Mouse (Mus musculus) urinary bladder, postnatal 0 days (tissue): Measurements from ENCODE around the gene Ppp1r3a. TPM values are rescaled to one million over a fixed set of nuclear protein-coding genes. Genes with fewer than 3 reads are reported as not detected.

ENCODE experiments used
- polyA plus RNA-seq: library from polyadenylated mRNA; unstranded; fragments of >200 nt; fragmentation: Nextera tagmentation; extraction: Ambion mirVana; gene quantifications from 2 replicates; pipeline ENCODE4 v1.2.1, GENCODE M21; 2015

Ppp1r3a gene
- polyA plus RNA-seq = 0.02 and 0.06 TPM in 2 replicates

DNA sequence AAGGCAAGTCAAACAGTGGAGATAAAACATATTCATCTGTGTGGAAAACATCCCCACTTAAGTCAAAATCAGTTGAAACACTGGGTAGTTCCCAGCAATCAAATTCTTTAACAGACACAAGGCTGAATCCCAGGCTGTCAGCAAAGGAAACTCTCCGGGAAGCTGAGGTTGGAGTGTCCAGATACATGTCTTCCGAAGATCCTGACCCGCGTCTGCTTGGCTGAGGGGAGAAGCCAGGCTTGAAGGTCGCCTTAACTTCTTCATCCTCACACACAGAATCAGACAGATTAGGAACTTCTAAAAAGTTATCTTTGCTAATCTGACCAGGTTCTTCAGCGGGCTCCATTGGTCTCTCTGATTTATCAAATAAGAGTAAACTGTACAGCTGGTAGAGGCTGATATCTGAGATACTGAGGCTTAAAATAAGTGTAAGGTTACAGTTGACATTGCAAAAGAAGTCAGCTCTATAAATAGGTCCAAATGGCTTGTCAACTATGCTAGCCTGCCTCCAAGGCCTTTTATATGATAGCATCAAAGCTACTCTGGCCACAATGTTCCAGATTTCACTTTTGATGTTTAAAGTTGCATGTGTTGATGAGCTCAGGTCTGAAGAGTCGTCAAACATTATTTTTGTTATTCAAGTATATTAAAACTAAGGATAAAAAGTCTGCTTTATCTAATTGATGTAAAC, at the start of gene Ppp1r3a:
Ppp1r3a (minus strand) TSS at position 374 of the 691 bp plus-strand sequence.

Other genes starting within 250 kb of the Ppp1r3a start
- 11.6 and 12.0 TPM in 2 replicates for gene Foxp2, start 146.1 kb upstream of the Ppp1r3a start, polyA plus RNA-seq